Mouse (Mus musculus) stomach, postnatal 0 days (tissue): ENCODE results near the gene Ppp2r5a. TPM values are rescaled to one million over a fixed set of nuclear protein-coding genes. Genes with fewer than 3 reads are reported as not detected.

Experiments
- ATAC-seq: fragments of 200-750 bp; cut with Nextera tagmentation; 2 replicates; pipeline ENCODE4 v1.8.0; 2017; ENCODE audit not compliant: low FRiP score, low TSS enrichment
- DNase-seq: peaks from one replicate; pipeline ENCODE4 v3.0.0-alpha.2; 2016; ENCODE audit warnings: low spot score
- H3K27ac ChIP-seq: fragments of 300-500 bp; sonication (generic); replicated peaks from 2 replicates; pipeline ENCODE4 v1.5.1; 2014; ENCODE audit warnings: mild to moderate bottlenecking, control low read depth
- H3K27me3 ChIP-seq: fragments of 300-500 bp; sonication (generic); 2 replicates; pipeline ENCODE4 v1.6.1; 2014; ENCODE audit warnings: low read length; ENCODE audit not compliant: control insufficient read depth, insufficient read depth
- H3K36me3 ChIP-seq: fragments of 300-500 bp; sonication (generic); 2 replicates; pipeline ENCODE4 v1.6.1; 2014; ENCODE audit warnings: low read length, mixed read lengths; ENCODE audit not compliant: control insufficient read depth, insufficient read depth
- H3K4me1 ChIP-seq: fragments of 300-500 bp; sonication (generic); replicated peaks from 2 replicates; pipeline ENCODE4 v1.6.1; 2014; ENCODE audit warnings: antibody characterized with exemption; ENCODE audit not compliant: control insufficient read depth, insufficient read depth
- H3K4me2 ChIP-seq: fragments of 300-500 bp; sonication (generic); replicated peaks from 2 replicates; pipeline ENCODE4 v1.6.1; 2014; ENCODE audit warnings: low read depth, mild to moderate bottlenecking, control low read depth, moderate library complexity
- H3K4me3 ChIP-seq: fragments of 300-500 bp; sonication (generic); 2 replicates; pipeline ENCODE4 v1.5.1; 2014; ENCODE audit warnings: low read depth, low read length, control low read depth
- H3K9ac ChIP-seq: fragments of 300-500 bp; sonication (generic); 2 replicates; pipeline ENCODE4 v1.6.1; 2014; ENCODE audit warnings: mild to moderate bottlenecking, low read length, control low read depth, mixed read lengths
- H3K9me3 ChIP-seq: fragments of 300-500 bp; sonication (generic); 2 replicates; pipeline ENCODE4 v1.6.1; 2016; ENCODE audit warnings: low read length; ENCODE audit not compliant: control insufficient read depth
- CTCF ChIP-seq: IDR thresholded peaks from 2 replicates; pipeline ENCODE4 v1.5.1; 2016; ENCODE audit warnings: antibody characterized with exemption, low read depth, mild to moderate bottlenecking, moderate library complexity
- EP300 ChIP-seq: optimal IDR thresholded peaks from 2 replicates; pipeline ENCODE3; 2016; ENCODE audit warnings: antibody characterized with exemption
- WGBS: fragments of 180-500 bp; shearing (Covaris S2); extraction: QIAGEN DNeasy Blood & Tissue Kit; methylation state at CpG from one replicate; pipeline ENCODE4 v1.1.7; 2014; 5-methylcytosine and 5-hydroxymethylcytosine counted together
- polyA plus RNA-seq: library from polyadenylated mRNA; unstranded; fragments of >200 nt; fragmentation: Nextera tagmentation; extraction: Ambion mirVana; gene quantifications from 2 replicates; pipeline ENCODE4 v1.2.1, GENCODE M21; 2015

Ppp2r5a gene
- polyA plus RNA-seq, 1 experiment from 2014 or later: 28.4 TPM

- H3K27ac ChIP-seq: no peak overlapping the region
- H3K36me3 ChIP-seq: no peaks in the 10 kb centered on the region
- H3K9ac ChIP-seq: no peak overlapping the region
- no peak for DNase-seq
- H3K4me3 ChIP-seq: no peak overlapping the region
- ATAC-seq: no peak
- no peaks in the 10 kb centered on the region for H3K4me1 ChIP-seq
- WGBS: 90% methylated on average over 10 of the region's 10 CpGs
- H3K9me3 ChIP-seq: no peaks in the 10 kb centered on the region
- H3K4me2 ChIP-seq: no peak overlapping the region
- no peaks in the 10 kb centered on the region for H3K27me3 ChIP-seq
- no peak for TF ChIP-seq CTCF
- no peak for TF ChIP-seq EP300
Measured at GRCm38 (mm10) chr1:191384786-191385430, 18.2 kb downstream of the Ppp2r5a start.

DNA sequence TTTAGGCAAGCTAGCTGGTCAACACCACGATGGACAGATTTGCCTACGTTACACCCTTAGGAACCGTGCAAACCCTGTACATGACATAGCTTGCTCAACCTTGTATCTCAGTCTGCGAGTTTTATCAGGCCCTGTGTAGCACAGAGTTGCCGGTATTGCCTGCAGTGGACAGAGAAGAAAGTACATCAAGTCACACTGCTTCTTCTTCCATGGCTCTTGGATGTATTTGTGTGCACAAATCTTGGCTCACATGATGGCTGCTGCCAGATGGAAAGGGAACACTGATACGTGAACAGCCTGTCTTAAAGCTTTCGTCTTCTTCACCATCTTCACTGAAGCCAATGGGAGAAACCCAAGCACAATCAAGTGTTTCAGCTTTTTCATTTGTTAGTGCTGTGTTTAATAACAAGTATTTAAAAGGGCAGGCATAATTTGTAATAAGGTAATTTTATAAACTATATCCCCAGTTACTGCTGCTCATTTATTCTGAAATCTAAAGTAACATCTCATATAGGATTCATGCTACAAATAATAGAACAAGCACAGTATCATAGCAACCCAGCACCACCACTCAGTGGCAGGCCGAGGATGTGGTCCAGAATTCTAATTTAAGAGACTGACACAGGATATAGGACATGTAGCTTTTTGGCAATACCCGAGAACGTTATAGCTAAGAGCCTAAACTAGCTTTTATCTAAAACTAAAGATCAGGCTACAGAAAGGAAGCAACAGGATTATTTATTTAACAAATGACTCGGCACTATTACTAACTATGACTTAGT lies 20.9 kb downstream of the Ppp2r5a start:
- no peaks in the 10 kb centered on the region for H3K36me3 ChIP-seq
- H3K4me1 ChIP-seq: no peaks in the 10 kb centered on the region
- no peaks in the 10 kb centered on the region for H3K27me3 ChIP-seq
- H3K4me2 ChIP-seq: no peak overlapping the region
- no peak for DNase-seq
- 73% methylated on average over 11 of the region's 11 CpGs for WGBS
- no peak for ATAC-seq
- TF ChIP-seq EP300: no peak
- no peak for TF ChIP-seq CTCF
- no peak overlapping the region for H3K4me3 ChIP-seq
- no peak overlapping the region for H3K9ac ChIP-seq
- H3K27ac ChIP-seq: no peak overlapping the region
- H3K9me3 ChIP-seq: no peaks in the 10 kb centered on the region

GRCm38 (mm10) chr1:191380843-191381242 lies 22.2 kb downstream of the Ppp2r5a start:
- Histone ChIP-seq H3K4me2 (no peak overlapping the region), H3K9me3 (no peaks in the 10 kb centered on the region), H3K4me1 (no peaks in the 10 kb centered on the region), H3K9ac (no peak overlapping the region), H3K4me3 (no peak overlapping the region), H3K27me3 (no peaks in the 10 kb centered on the region), H3K36me3 (no peaks in the 10 kb centered on the region), H3K27ac (no peak overlapping the region)
- ATAC-seq (no peak), DNase-seq (no peak)
- TF ChIP-seq CTCF (no peak), EP300 (no peak)
- 95% methylated on average over 3 of the region's 3 CpGs for WGBS

GRCm38 (mm10) chr1:191378080-191378479 lies 25.0 kb downstream of the Ppp2r5a start:
- ATAC-seq: no peak
- no peaks in the 10 kb centered on the region for H3K36me3 ChIP-seq
- 93% methylated on average over 2 of the region's 2 CpGs for WGBS
- no peaks in the 10 kb centered on the region for H3K27me3 ChIP-seq
- no peaks in the 10 kb centered on the region for H3K4me1 ChIP-seq
- no peak overlapping the region for H3K27ac ChIP-seq
- no peak for DNase-seq
- TF ChIP-seq CTCF: no peak
- no peak for TF ChIP-seq EP300
- H3K9me3 ChIP-seq: no peaks in the 10 kb centered on the region
- H3K4me2 ChIP-seq: no peak overlapping the region
- H3K9ac ChIP-seq: no peak overlapping the region
- no peak overlapping the region for H3K4me3 ChIP-seq

GRCm38 (mm10) chr1:191375644-191375998 lies 27.5 kb downstream of the Ppp2r5a start:
- Histone ChIP-seq H3K4me2 (no peak overlapping the region), H3K4me1 (no peaks in the 10 kb centered on the region), H3K36me3 (peaks cover 5% of the 10 kb centered on the region), H3K9me3 (no peaks in the 10 kb centered on the region), H3K4me3 (no peak overlapping the region), H3K9ac (no peak overlapping the region), H3K27ac (no peak overlapping the region), H3K27me3 (no peaks in the 10 kb centered on the region)
- TF ChIP-seq CTCF: no peak
- no peak for DNase-seq
- WGBS: 86% methylated on average over 5 of the region's 5 CpGs
- ATAC-seq: no peak

DNA sequence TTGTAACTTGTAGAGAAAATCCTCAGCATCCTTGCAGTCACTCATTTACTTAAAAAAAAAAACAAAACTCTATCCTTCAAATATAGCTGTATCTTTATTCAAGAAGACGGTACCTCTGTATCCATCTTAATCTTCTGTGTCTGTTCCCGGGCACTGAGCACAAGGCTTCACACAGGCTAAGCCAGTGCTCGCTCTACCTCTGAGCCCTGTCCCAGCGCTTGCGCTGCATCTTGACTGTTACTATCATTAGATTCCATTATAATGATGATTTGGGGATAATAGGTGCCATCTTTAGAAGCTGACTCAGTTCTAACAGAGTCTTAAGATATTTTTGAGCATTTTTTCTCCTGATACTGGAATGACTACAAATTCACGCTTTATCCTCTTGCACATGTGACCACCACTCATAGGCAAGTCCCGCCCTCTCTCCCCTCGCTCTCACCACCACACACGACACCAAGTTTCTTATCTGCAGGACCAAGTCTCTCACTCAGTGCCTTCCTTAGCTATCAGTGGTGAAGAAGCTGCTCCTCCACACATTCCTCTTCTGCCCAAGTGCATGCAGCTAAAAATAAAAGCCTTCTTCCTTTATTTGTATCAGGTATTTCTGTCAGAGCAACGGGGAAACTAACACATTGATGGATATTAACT lies 28.0 kb downstream of the Ppp2r5a start:
- 86% methylated on average over 10 of the region's 10 CpGs for WGBS
- Histone ChIP-seq H3K27ac (no peak overlapping the region), H3K9me3 (no peaks in the 10 kb centered on the region), H3K27me3 (no peaks in the 10 kb centered on the region), H3K9ac (no peak overlapping the region), H3K4me2 (no peak overlapping the region), H3K4me3 (no peak overlapping the region), H3K36me3 (peaks cover 5% of the 10 kb centered on the region), H3K4me1 (no peaks in the 10 kb centered on the region)
- no peak for TF ChIP-seq EP300
- no peak for TF ChIP-seq CTCF
- ATAC-seq (no peak), DNase-seq (no peak)
